Mouse (Mus musculus) liver, embryonic 14.5 days (tissue): ENCODE data around the gene Snx18. TPM values are rescaled to one million over a fixed set of nuclear protein-coding genes. Genes with fewer than 3 reads are reported as not detected.

Experiments
- ATAC-seq: fragments of 200-750 bp; cut with Nextera tagmentation; 2 replicates; pipeline ENCODE4 v1.8.0; 2017; ENCODE audit warnings: moderate number of reproducible peaks, mild to moderate bottlenecking, moderate library complexity; ENCODE audit not compliant: insufficient read depth
- DNase-seq, 3 experiments: peaks; one replicate each; pipeline ENCODE4 v3.0.0-alpha.2; 2012 to 2013; ENCODE audit warnings: low read depth in 3 of 3, low spot score in 3 of 3
- H3K27ac ChIP-seq: fragments of 300-500 bp; sonication (generic); 2 replicates; pipeline ENCODE4 v1.5.1; 2014; ENCODE audit warnings: moderate library complexity, mild to moderate bottlenecking, control low read depth, inconsistent platforms
- H3K27me3 ChIP-seq: fragments of 300-500 bp; sonication (generic); 2 replicates; pipeline ENCODE4 v1.6.1; 2014; ENCODE audit warnings: mild to moderate bottlenecking, low read length, moderate library complexity; ENCODE audit not compliant: control insufficient read depth, insufficient read depth
- H3K36me3 ChIP-seq: fragments of 300-500 bp; sonication (generic); replicated peaks from 2 replicates; pipeline ENCODE4 v1.6.1; 2014; ENCODE audit warnings: low read depth; ENCODE audit not compliant: control insufficient read depth, insufficient read depth
- H3K4me1 ChIP-seq, 2 experiments: fragments of 200-500 bp in 1 of 2; fragments of 300-500 bp in 1 of 2; sonication (generic) in 1 of 2; replicated peaks; 2 replicates each; pipeline ENCODE4 v1.6.1; 2012 to 2014; ENCODE audit warnings: antibody characterized with exemption in 1 of 2, inconsistent platforms in 1 of 2, low read length in 1 of 2; ENCODE audit not compliant: control insufficient read depth in 2 of 2, insufficient read depth in 2 of 2
- H3K4me2 ChIP-seq: fragments of 300-500 bp; sonication (generic); 2 replicates; pipeline ENCODE4 v1.6.1; 2014; ENCODE audit warnings: low read depth, mild to moderate bottlenecking, control low read depth, moderate library complexity
- H3K4me3 ChIP-seq, 2 experiments: fragments of 200-500 bp in 1 of 2; fragments of 300-500 bp in 1 of 2; sonication (generic) in 1 of 2; 2 replicates each; pipeline ENCODE4 v1.5.1; 2012 to 2014; ENCODE audit warnings: low read depth in 2 of 2, low read length in 2 of 2, mild to moderate bottlenecking in 2 of 2, control low read depth in 1 of 2, inconsistent platforms in 1 of 2, moderate library complexity in 1 of 2; ENCODE audit not compliant: insufficient read depth in 1 of 2
- H3K9ac ChIP-seq: fragments of 300-500 bp; sonication (generic); replicated peaks from 2 replicates; pipeline ENCODE4 v1.6.1; 2014; ENCODE audit warnings: mild to moderate bottlenecking, control low read depth, moderate library complexity
- H3K9me3 ChIP-seq: fragments of 300-500 bp; sonication (generic); 2 replicates; pipeline ENCODE4 v1.6.1; 2016; ENCODE audit warnings: low read length, mixed read lengths; ENCODE audit not compliant: control insufficient read depth
- CTCF ChIP-seq: IDR thresholded peaks from 2 replicates; pipeline ENCODE4 v1.5.1; 2016; ENCODE audit warnings: antibody characterized with exemption, low read depth, control low read depth
- EP300 ChIP-seq: IDR thresholded peaks from 2 replicates; pipeline ENCODE4 v1.6.1; 2016; ENCODE audit warnings: antibody characterized with exemption, low read depth
- whole genome bisulfite sequencing: fragments of 180-500 bp; shearing (Covaris S2); extraction: QIAGEN DNeasy Blood & Tissue Kit; methylation state at CpG from one replicate; pipeline ENCODE4 v1.1.7; 2014; ENCODE audit not compliant: insufficient replicate concordance; 5-methylcytosine and 5-hydroxymethylcytosine counted together
- polyA plus RNA-seq, 2 experiments: library from polyadenylated mRNA; depleted of rRNA in 1 of 2; stranded (reverse) in 1 of 2; unstranded in 1 of 2; fragments of >200 nt; fragmentation: Nextera tagmentation in 1 of 2; extraction: Ambion mirVana in 1 of 2; gene quantifications; 2 replicates each; pipeline versions ENCODE4 v1.2.1 to v1.2.3; 2012 to 2014

Gene Snx18
- polyA plus RNA-seq, 2 experiments, result 3.8 to 5.9 TPM

DNA sequence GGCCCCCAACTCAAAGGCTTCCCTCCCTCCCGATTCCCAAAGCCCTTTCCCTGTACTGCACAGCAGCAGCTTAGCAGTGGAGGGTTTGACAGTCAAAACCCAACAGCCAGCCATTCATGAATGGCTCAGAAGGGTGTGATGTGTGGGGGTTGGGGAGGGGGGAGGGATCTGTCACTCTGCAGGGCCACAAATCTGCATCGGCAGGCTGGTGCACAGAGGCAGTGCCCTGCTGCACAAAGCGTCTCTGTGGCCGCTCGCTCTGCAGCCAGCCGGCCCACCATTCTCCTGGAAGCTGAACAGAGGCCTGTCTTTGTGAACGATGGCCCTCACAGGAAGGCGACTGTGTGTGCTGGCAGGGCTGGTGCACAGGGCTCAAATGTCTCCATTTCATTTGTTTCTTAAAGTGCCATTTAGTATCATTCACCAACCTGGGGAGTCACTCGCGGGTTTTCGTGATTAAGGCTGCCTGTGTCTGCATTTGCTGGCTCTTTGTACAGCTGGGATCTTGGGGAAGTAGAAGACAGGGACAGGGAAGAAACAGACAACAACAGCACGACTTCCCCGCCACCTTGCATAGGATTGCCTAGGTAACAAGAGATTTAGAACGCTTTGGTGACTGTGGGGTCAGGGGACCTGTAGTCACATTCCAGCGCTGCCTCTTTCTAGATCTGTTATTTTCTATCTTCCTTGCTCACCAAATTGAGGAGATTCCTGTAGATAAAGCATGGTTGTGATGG lies 31.0 kb downstream of the Snx18 start:
- 42% methylated on average over 15 of the region's 15 CpGs for WGBS

DNA sequence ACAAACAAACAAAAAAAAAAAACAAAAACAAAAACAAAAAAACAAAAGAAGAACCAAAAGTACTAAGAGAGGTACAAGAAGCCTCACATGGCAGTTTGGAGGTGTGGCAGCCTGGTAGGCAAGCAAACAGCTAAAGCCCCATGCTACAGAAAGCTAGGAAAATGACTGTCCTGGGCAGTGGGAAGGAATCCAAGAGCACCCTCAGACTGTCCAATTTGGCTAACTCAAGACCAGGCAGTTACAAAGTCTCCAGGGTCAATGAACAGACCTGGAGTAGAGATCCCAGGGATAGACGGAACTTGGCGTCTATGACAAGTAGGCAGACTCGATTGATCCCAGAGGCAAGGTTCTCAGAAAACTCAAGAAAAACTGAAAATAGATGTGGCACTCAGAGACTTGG lies 32.8 kb downstream of the Snx18 start:
- H3K27ac ChIP-seq, result no peak overlapping the region
- H3K4me3 ChIP-seq, result no peak overlapping the region
- H3K4me1 ChIP-seq, result peaks cover 0 to under 1% of the 10 kb centered on the region in 2 experiments; a peak in 2 of 4 replicates
- no peak overlapping the region for H3K9ac ChIP-seq
- H3K4me2 ChIP-seq, result no peak overlapping the region
- DNase-seq (no peak), ATAC-seq (no peak)
- no peaks in the 10 kb centered on the region for H3K9me3 ChIP-seq
- no peaks in the 10 kb centered on the region for H3K36me3 ChIP-seq
- WGBS, result 69% methylated on average over 3 of the region's 3 CpGs
- H3K27me3 ChIP-seq, result no peaks in the 10 kb centered on the region
- TF ChIP-seq EP300 (no peak), CTCF (no peak)

More for the DNA sequence above, 31.0 kb downstream of the Snx18 start:
- ATAC-seq (no peak), DNase-seq (no peak)
- TF ChIP-seq EP300 (no peak), CTCF (no peak)
- Histone ChIP-seq H3K9me3 (no peaks in the 10 kb centered on the region), H3K27ac (no peak overlapping the region), H3K36me3 (no peaks in the 10 kb centered on the region), H3K27me3 (no peaks in the 10 kb centered on the region), H3K4me2 (no peak overlapping the region), H3K4me3 (no peak overlapping the region), H3K9ac (no peak overlapping the region), H3K4me1 (peaks cover 0 to 2% of the 10 kb centered on the region in 2 experiments; a peak in 2 of 4 replicates)

DNA sequence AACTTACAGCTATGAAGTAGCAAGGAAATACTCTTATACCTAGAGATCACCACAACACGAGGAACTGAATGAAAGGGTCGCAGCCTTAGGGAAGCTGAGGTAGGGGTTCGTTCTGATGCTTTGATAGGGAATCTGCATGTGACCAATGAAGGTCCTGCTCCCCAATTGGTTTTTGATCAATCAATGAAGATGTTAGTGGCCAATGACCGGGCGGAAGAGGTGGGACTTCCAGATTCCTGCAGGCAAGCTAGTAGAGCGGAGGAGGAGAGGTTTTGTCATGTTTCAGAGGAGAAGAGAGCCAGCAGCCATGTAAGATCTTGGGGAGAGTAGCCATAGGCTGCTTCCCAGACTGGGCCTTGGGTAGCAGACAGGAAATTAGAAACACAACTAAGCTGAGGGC lies 33.9 kb downstream of the Snx18 start:
- 47% methylated on average over 6 of the region's 6 CpGs for WGBS

DNA sequence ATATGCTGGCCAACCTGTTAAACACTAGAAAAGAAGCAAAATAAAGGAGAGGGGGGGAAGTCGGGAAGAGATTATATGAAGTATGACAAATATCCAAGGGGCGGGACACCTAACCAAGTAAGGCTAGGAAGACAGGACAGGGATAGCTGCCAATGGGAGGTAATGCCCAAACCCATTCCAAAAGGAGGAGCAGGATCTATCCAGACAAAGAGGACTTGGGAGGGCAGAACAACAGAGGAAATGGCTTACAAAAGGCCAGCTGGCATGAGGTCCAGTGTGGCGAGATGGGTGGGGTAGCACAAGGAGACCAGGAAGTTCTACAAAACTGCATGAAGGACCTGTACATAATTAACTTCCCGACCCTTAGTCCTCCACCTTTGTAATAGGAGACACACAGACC lies 34.8 kb downstream of the Snx18 start:
- 62% methylated on average over 4 of the region's 4 CpGs for WGBS
- DNase-seq, result no peak
- H3K9me3 ChIP-seq, result no peaks in the 10 kb centered on the region
- TF ChIP-seq CTCF, result no peak
- TF ChIP-seq EP300, result no peak
- ATAC-seq, result no peak
- H3K36me3 ChIP-seq, result no peaks in the 10 kb centered on the region
- H3K27ac ChIP-seq, result no peak overlapping the region
- H3K4me2 ChIP-seq, result no peak overlapping the region
- H3K4me1 ChIP-seq, result no peaks in the 10 kb centered on the region
- no peaks in the 10 kb centered on the region for H3K27me3 ChIP-seq
- H3K9ac ChIP-seq, result no peak overlapping the region
- no peak overlapping the region for H3K4me3 ChIP-seq

More for the DNA sequence above, 33.9 kb downstream of the Snx18 start:
- H3K4me2 ChIP-seq, result no peak overlapping the region
- ATAC-seq, result no peak
- no peak overlapping the region for H3K27ac ChIP-seq
- no peak overlapping the region for H3K9ac ChIP-seq
- TF ChIP-seq EP300 (no peak), CTCF (no peak)
- no peak for DNase-seq
- no peaks in the 10 kb centered on the region for H3K36me3 ChIP-seq
- H3K9me3 ChIP-seq, result no peaks in the 10 kb centered on the region
- H3K4me3 ChIP-seq, result no peak overlapping the region
- no peaks in the 10 kb centered on the region for H3K27me3 ChIP-seq
- H3K4me1 ChIP-seq, result no peaks in the 10 kb centered on the region

DNA sequence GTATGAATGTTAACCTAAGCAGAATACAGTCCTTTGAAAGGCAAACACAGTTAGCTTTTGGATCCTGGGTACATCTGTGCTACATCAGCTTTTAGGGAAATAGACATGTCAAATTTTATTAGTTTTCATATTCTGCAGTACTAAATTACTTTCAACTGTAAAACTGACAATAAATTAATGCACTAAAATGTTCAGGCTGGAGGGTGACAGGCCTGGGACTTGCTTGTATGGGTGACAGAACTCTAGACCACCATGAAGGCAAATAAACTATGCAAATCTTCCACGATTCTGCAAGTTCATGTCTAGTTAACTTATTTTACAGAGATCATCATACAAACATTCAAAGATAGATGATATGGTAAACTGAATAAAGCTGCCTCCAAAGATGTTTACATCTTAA lies 36.3 kb downstream of the Snx18 start:
- DNase-seq (no peak), ATAC-seq (no peak)
- no peak overlapping the region for H3K4me2 ChIP-seq
- H3K27ac ChIP-seq, result no peak overlapping the region
- no peaks in the 10 kb centered on the region for H3K27me3 ChIP-seq
- H3K36me3 ChIP-seq, result no peaks in the 10 kb centered on the region
- no peaks in the 10 kb centered on the region for H3K4me1 ChIP-seq
- TF ChIP-seq CTCF (no peak), EP300 (no peak)
- 60% methylated on average over 1 of the region's 1 CpGs for WGBS
- no peaks in the 10 kb centered on the region for H3K9me3 ChIP-seq
- H3K4me3 ChIP-seq, result no peak overlapping the region
- no peak overlapping the region for H3K9ac ChIP-seq
